Mouse (Mus musculus) hindbrain, embryonic 14.5 days (tissue): ENCODE data around the gene Mrps18a. TPM values are rescaled to one million over a fixed set of nuclear protein-coding genes. Genes with fewer than 3 reads are reported as not detected.

ENCODE experiments used
- ATAC-seq: fragments of 200-750 bp; cut with Nextera tagmentation; 2 replicates; pipeline ENCODE4 v1.8.0; 2017; ENCODE audit warnings: moderate number of reproducible peaks, mild to moderate bottlenecking, moderate TSS enrichment, moderate library complexity; ENCODE audit not compliant: low FRiP score
- DNase-seq: peaks from one replicate; pipeline ENCODE4 v3.0.0-alpha.2; 2015; ENCODE audit warnings: low spot score
- H3K27ac ChIP-seq: fragments of 300-500 bp; sonication (generic); 2 replicates; pipeline ENCODE4 v1.5.1; 2014; ENCODE audit warnings: mild to moderate bottlenecking, moderate library complexity
- H3K27me3 ChIP-seq: fragments of 300-500 bp; sonication (generic); 2 replicates; pipeline ENCODE4 v1.6.1; 2014; ENCODE audit warnings: mild to moderate bottlenecking, low read length, mixed read lengths; ENCODE audit not compliant: control insufficient read depth, insufficient read depth
- H3K36me3 ChIP-seq: fragments of 300-500 bp; sonication (generic); replicated peaks from 2 replicates; pipeline ENCODE4 v1.6.1; 2014; ENCODE audit not compliant: control insufficient read depth, insufficient read depth
- H3K4me1 ChIP-seq: fragments of 300-500 bp; sonication (generic); replicated peaks from 2 replicates; pipeline ENCODE4 v1.6.1; 2014; ENCODE audit warnings: antibody characterized with exemption, low read length, mixed read lengths; ENCODE audit not compliant: control insufficient read depth, insufficient read depth
- H3K4me2 ChIP-seq: fragments of 300-500 bp; sonication (generic); replicated peaks from 2 replicates; pipeline ENCODE4 v1.6.1; 2014; ENCODE audit warnings: mild to moderate bottlenecking, moderate library complexity
- H3K4me3 ChIP-seq: fragments of 300-500 bp; sonication (generic); replicated peaks from 2 replicates; pipeline ENCODE4 v1.5.1; 2014; ENCODE audit warnings: mild to moderate bottlenecking, low read length
- H3K9ac ChIP-seq: fragments of 300-500 bp; sonication (generic); 2 replicates; pipeline ENCODE4 v1.6.1; 2014
- H3K9me3 ChIP-seq: fragments of 300-500 bp; sonication (generic); 2 replicates; pipeline ENCODE4 v1.6.1; 2016; ENCODE audit warnings: low read length; ENCODE audit not compliant: control insufficient read depth
- WGBS: fragments of 180-500 bp; shearing (Covaris S2); extraction: QIAGEN DNeasy Blood & Tissue Kit; methylation state at CpG from one replicate; pipeline ENCODE4 v1.1.7; 2014; 5-methylcytosine and 5-hydroxymethylcytosine counted together
- polyA plus RNA-seq: library from polyadenylated mRNA; unstranded; fragments of >200 nt; fragmentation: Nextera tagmentation; extraction: Ambion mirVana; gene quantifications from 2 replicates; pipeline ENCODE4 v1.2.1, GENCODE M21; 2014

Gene Mrps18a
- polyA plus RNA-seq, 1 experiment from 2014 or later, result 148 TPM

DNA sequence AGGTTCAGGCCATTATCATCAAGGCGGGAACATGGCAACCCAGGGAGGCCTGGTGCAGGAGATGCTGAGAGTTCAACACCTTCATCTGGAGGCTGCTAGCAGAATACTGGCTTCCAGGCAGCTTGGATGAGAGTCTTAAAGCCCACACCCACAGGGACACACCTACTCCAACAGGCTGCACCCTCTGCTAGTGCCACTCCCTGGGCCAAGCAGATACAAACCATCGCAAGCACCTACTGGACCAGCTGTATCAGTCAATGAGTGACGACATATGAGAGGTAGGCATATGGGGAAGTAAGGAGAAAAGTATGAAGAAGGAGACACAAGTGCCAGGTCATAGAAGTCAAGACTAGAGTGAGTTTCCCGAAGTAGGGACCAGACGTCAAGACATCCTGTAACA, 45.9 kb downstream of the Mrps18a start:
- no peaks in the 10 kb centered on the region for H3K9me3 ChIP-seq
- DNase-seq, result no peak
- no peaks in the 10 kb centered on the region for H3K36me3 ChIP-seq
- no peaks in the 10 kb centered on the region for H3K27me3 ChIP-seq
- H3K27ac ChIP-seq, result no peak overlapping the region
- no peak overlapping the region for H3K4me3 ChIP-seq
- ATAC-seq, result no peak
- H3K9ac ChIP-seq, result no peak overlapping the region
- WGBS, result 91% methylated on average over 5 of the region's 5 CpGs
- H3K4me2 ChIP-seq, result no peak overlapping the region
- peaks cover 15% of the 10 kb centered on the region for H3K4me1 ChIP-seq

DNA sequence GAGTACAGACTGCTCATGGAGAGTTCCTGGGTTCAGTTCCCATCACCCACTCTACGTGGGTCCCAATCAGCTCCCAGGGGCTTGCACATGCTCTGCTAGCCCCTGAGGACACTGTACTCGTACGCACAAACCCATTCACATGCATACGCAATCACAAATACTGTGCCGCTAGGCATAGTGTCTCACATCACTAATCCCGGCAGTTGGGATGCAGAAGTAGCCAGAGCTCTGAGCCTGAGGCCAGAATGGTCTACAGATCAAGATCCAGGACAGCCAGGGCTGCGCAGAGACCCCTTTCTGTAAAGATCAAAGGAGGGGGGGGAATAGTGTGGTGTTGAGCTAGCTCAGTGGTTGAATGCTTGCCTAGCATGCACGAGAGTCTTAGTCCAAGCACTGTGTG, 46.3 kb downstream of the Mrps18a start:
- Histone ChIP-seq H3K27ac (no peak overlapping the region), H3K4me2 (no peak overlapping the region), H3K27me3 (no peaks in the 10 kb centered on the region), H3K9me3 (no peaks in the 10 kb centered on the region), H3K4me3 (no peak overlapping the region), H3K4me1 (peaks cover 20% of the 10 kb centered on the region), H3K36me3 (no peaks in the 10 kb centered on the region), H3K9ac (no peak overlapping the region)
- ATAC-seq, result no peak
- no peak for DNase-seq
- 90% methylated on average over 8 of the region's 8 CpGs for WGBS

DNA sequence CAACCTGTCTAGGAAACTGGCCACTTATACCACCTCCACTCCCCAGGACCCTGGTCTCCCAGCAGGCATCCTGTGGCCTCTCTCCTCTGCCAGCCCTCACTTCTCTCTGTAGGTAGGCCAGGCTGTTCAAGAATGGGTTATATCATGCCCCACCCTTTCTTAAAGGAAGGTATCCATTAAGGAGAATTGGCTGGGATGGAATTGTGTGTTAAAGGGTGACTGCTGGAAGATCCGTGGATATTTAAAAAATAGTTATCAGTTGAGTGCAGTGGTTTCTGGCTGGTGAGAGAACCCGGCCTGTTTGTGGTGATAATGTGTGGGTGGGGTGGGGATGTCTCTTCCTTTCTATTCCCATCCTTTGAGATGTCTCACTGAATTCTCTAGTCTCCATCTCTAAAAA, 48.5 kb downstream of the Mrps18a start:
- H3K4me1 ChIP-seq, result peaks cover 12% of the 10 kb centered on the region
- 73% methylated on average over 2 of the region's 2 CpGs for WGBS

DNA sequence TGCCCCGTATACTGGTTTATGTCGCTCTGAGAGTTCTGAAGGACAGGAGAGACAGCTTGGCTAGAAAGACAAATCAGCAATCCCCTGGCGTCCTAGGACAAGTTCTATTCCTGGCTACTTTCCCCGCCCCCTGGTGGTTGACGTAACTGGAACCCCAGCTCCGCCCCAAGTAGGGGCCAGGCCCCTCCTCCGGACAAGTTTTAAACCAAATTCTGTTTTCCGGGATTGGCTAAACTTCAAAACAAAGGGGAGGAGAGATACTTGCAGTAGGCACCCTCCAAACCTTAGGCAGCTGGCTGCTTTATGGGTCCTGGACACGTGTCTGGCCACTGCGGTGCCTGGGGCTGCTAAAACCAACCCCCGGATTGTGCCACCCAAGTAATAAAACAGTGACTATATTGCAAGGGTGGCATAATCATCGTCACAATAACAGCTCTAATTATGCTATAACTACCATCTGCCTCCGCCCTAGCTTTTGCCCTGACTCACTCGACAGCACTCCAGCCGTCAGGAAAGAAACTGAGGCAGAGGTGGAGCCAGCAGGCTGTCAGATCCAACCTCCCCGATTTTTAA, 49.4 kb downstream of the Mrps18a start:
- Histone ChIP-seq H3K9me3 (no peaks in the 10 kb centered on the region), H3K27ac (peak overlapping the region; percentile 56), H3K27me3 (no peaks in the 10 kb centered on the region), H3K36me3 (peaks cover 20% of the 10 kb centered on the region), H3K9ac (peak overlapping the region; percentile 45), H3K4me2 (peak overlapping the region; percentile 72), H3K4me3 (peak overlapping the region; percentile 73), H3K4me1 (peaks cover 12% of the 10 kb centered on the region)
- 0% methylated on average over 16 of the region's 16 CpGs for WGBS
- DNase-seq (peak; percentile 79), ATAC-seq (peak; percentile 54)

More for the DNA sequence above, 48.5 kb downstream of the Mrps18a start:
- peak overlapping the region; percentile 72; the same call in 1 of the 2 replicates for H3K4me2 ChIP-seq
- peaks cover 11% of the 10 kb centered on the region for H3K36me3 ChIP-seq
- no peak overlapping the region for H3K9ac ChIP-seq
- no peaks in the 10 kb centered on the region for H3K9me3 ChIP-seq
- no peak overlapping the region for H3K4me3 ChIP-seq
- no peaks in the 10 kb centered on the region for H3K27me3 ChIP-seq
- ATAC-seq (no peak), DNase-seq (no peak)
- H3K27ac ChIP-seq, result no peak overlapping the region

DNA sequence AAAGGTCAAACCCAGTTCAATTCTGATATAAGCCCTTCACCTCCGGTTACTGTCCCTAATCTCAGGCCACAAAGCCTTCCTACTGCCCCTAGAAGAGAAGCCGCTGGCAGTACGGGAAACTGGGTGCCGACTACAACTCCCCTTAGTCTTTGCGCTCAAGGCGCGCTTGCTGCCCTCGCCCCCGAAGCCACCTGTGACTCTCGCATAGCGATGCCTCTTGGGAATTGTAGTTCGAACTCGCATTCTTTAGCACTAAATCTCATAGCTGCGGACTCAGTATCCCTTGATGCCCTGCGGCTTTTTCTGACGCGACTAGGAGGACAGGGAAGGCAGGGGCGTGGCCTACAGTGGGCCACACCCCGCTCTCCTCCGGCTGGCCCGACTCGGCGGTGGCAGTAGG, 49.9 kb downstream of the Mrps18a start, which contains the start of gene Gtpbp2:
TSS of gene Gtpbp2 (plus strand) at position 347 of the 400 bp plus-strand sequence.
- H3K9ac ChIP-seq, result peak within 1 kb of the TSS; percentile 74
- H3K9me3 ChIP-seq, result no peaks in the 10 kb centered on the region
- peaks cover 25% of the 10 kb centered on the region for H3K36me3 ChIP-seq
- under 1% methylated on average over 23 of the region's 23 CpGs for WGBS
- peak within 1 kb of the TSS; percentile 72 for H3K4me2 ChIP-seq
- ATAC-seq (peak; percentile 97), DNase-seq (peak; percentile 100)
- H3K4me3 ChIP-seq, result peak within 1 kb of the TSS; percentile 73
- no peaks in the 10 kb centered on the region for H3K27me3 ChIP-seq
- peak within 1 kb of the TSS; percentile 56 for H3K27ac ChIP-seq
- H3K4me1 ChIP-seq, result peaks cover 12% of the 10 kb centered on the region

DNA sequence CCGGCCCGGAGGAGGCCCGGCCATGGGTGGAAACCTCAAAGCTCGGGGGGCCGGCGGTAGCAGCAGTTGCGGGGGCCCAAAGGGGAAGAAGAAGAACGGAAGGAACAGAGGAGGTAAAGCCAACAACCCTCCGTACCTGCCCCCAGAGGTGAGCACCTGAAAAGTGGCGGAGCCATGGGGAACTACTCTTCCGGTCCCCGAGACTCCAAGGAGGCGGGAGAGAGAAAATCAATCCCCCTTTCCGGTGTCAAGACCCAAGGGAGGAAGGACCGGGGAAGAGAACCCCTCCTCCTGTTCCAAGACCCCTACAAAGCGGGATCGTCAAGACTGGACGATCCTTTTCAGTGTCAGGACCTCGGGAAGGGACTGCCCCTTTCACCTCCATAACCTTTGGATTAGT, 50.4 kb downstream of the Mrps18a start:
- WGBS, result under 1% methylated on average over 19 of the region's 19 CpGs
- Histone ChIP-seq H3K36me3 (peaks cover 30% of the 10 kb centered on the region), H3K4me3 (peak overlapping the region; percentile 73), H3K27ac (peak overlapping the region; percentile 52), H3K9ac (peak overlapping the region; percentile 74), H3K4me2 (peak overlapping the region; percentile 65), H3K9me3 (no peaks in the 10 kb centered on the region), H3K27me3 (no peaks in the 10 kb centered on the region), H3K4me1 (peaks cover 12% of the 10 kb centered on the region)
- DNase-seq, result peak; percentile 34
- peak; percentile 32 for ATAC-seq

DNA sequence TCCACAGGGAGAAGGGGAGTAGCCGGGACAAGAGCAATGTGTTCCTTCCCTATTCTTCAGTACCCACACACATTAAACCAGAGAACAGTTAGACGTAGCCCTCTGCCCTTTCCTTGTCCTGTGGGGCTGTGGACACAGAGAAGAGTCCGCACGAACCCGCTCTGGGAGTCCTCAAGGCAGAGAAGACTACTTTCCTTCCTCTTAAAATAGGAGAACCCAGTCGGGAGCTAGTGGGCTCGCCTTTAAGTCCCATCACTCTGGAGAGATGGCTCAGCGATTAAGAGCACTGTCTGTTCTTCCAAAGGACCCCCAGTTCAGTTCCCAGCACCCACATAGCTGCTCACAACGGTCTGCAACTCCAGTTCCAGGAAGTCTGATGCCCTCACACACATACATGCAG, 50.9 kb downstream of the Mrps18a start:
- peak overlapping the region; percentile 73 for H3K4me3 ChIP-seq
- peaks cover 36% of the 10 kb centered on the region for H3K36me3 ChIP-seq
- ATAC-seq (no peak), DNase-seq (no peak)
- peak overlapping the region; percentile 74 for H3K9ac ChIP-seq
- no peaks in the 10 kb centered on the region for H3K27me3 ChIP-seq
- 48% methylated on average over 9 of the region's 9 CpGs for WGBS
- H3K9me3 ChIP-seq, result no peaks in the 10 kb centered on the region
- H3K4me1 ChIP-seq, result peaks cover 12% of the 10 kb centered on the region
- peak overlapping the region; percentile 65 for H3K4me2 ChIP-seq
- no peak overlapping the region for H3K27ac ChIP-seq

DNA sequence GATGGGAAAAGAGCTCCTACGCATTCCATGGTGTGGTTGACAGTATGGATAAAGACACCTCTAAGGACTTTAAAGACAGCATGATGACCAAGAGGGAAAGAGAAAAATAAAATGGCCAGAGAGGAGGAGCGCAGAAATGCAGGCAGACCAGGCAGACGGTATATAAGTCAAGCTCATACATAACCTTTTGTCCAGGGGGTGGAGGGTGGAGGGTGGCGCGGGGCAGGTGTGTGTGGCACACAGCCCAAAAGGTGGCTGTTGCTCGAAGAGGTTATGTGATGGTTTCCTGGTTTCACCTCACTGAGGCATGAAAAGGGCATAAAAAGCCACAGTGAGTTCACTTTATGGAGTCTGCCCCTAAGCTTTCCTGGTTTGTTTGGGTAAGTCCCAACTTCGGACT, 51.8 kb downstream of the Mrps18a start:
- no peak overlapping the region for H3K4me2 ChIP-seq

DNA sequence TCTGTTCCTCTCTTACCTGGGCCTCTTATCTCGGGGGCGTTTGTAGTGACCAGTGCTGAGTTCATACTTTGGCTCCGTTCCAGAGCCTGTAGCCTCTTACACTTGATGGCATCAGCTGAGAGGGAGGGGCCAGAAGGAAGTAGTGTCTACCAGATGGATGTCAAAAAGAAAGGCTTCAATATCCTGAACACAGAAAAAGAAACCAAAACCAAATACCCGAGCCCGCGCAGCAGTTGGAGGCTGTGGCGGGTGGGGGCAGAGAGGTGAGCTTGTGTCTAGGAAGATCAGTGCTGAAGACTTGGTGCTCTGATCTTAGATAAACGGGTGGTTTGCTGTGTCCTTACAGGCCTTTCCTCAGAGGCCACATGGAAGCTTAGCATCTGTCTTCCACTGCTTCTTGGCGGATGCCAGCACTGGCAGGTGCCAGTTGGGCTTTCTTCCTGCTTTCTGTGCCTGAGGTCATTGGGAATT, 52.2 kb downstream of the Mrps18a start:
- H3K4me2 ChIP-seq, result no peak overlapping the region
- 85% methylated on average over 9 of the region's 9 CpGs for WGBS

More for the DNA sequence above, 51.8 kb downstream of the Mrps18a start:
- no peaks in the 10 kb centered on the region for H3K9me3 ChIP-seq
- H3K9ac ChIP-seq, result no peak overlapping the region
- no peaks in the 10 kb centered on the region for H3K27me3 ChIP-seq
- no peak overlapping the region for H3K4me3 ChIP-seq
- DNase-seq (no peak), ATAC-seq (no peak)
- 96% methylated on average over 7 of the region's 7 CpGs for WGBS
- H3K27ac ChIP-seq, result no peak overlapping the region
- peaks cover 12% of the 10 kb centered on the region for H3K4me1 ChIP-seq
- peaks cover 44% of the 10 kb centered on the region for H3K36me3 ChIP-seq

More for the DNA sequence above, 52.2 kb downstream of the Mrps18a start:
- ATAC-seq, result no peak
- no peak overlapping the region for H3K4me3 ChIP-seq
- peaks cover 12% of the 10 kb centered on the region for H3K4me1 ChIP-seq
- H3K27me3 ChIP-seq, result no peaks in the 10 kb centered on the region
- no peaks in the 10 kb centered on the region for H3K9me3 ChIP-seq
- no peak overlapping the region for H3K9ac ChIP-seq
- no peak overlapping the region for H3K27ac ChIP-seq
- no peak for DNase-seq
- H3K36me3 ChIP-seq, result peaks cover 48% of the 10 kb centered on the region
